Mouse (Mus musculus) E14TG2a.4 (cell line): ENCODE data around the gene 4933407L21Rik.

ENCODE experiments used
- CTCF ChIP-seq: conservative IDR thresholded peaks from 2 replicates; pipeline ENCODE4 v1.5.1; 2014; ENCODE audit warnings: low read length
- NANOG ChIP-seq: IDR thresholded peaks from 2 replicates; pipeline ENCODE4 v1.6.1; 2014; ENCODE audit warnings: borderline replicate concordance, low read length, mixed read lengths
- POU5F1 ChIP-seq: IDR thresholded peaks from 2 replicates; pipeline ENCODE4 v1.6.1; 2014; ENCODE audit warnings: low read length, borderline replicate concordance

- TF ChIP-seq CTCF (no peak), NANOG (no peak), POU5F1 (no peak)
Observed at GRCm38 (mm10) chr1:85898761-85899387, 29.4 kb upstream of the 4933407L21Rik start.
